Comparison of ENCODE assay signal across 9 mouse cellular contexts in genomic region chr9:40268040-40268747, GRCm38 (mm10). TPM values are rescaled to one million over a fixed set of nuclear protein-coding genes. Genes with fewer than 3 reads are reported as not detected.
DNase-seq lines count a peak whose midpoint lies in the region; ATAC-seq lines count a peak whose summit lies in the region.
"Had no signal": no experiment of that assay in that cellular context is flagged by ENCODE, and none has a peak within 500 bp of the region (broad histone marks: within the 10 kb centered on the region; RNA-seq: fewer than 3 reads in every experiment).

No protein-coding gene starts in this region.

- no peak overlapping the region for H3K27ac ChIP-seq in heart, embryonic 13.5 days (replicated peaks)
- H3K27ac ChIP-seq in midbrain, embryonic 14.5 days (replicated peaks; ENCODE audit: low read depth, low read length) = peak overlapping the region; percentile 26

- no peaks in the 10 kb centered on the region for H3K36me3 ChIP-seq in heart, embryonic 13.5 days
- H3K36me3 ChIP-seq in midbrain, embryonic 14.5 days (ENCODE audit: control insufficient read depth, insufficient read depth, low read length) = no peaks in the 10 kb centered on the region

- peaks cover 39% of the 10 kb centered on the region for H3K27me3 ChIP-seq in heart, embryonic 13.5 days (replicated peaks)
- no peaks in the 10 kb centered on the region for H3K27me3 ChIP-seq in midbrain, embryonic 14.5 days (ENCODE audit: control insufficient read depth, insufficient read depth, low read length)

- H3K4me1 ChIP-seq in heart, embryonic 13.5 days = peaks cover 17% of the 10 kb centered on the region
- H3K4me1 ChIP-seq in midbrain, embryonic 14.5 days (ENCODE audit: control insufficient read depth, insufficient read depth, low read length) = peaks cover 26% of the 10 kb centered on the region

- H3K4me2 ChIP-seq in heart, embryonic 13.5 days = peak overlapping the region; percentile 73
- H3K4me2 ChIP-seq in midbrain, embryonic 14.5 days (ENCODE audit: low read length) = peak overlapping the region; percentile 71

- no peak for ATAC-seq in heart, embryonic 13.5 days (ENCODE audit: extremely low read depth, insufficient number of reproducible peaks, low FRiP score, low TSS enrichment)
- no peak; the same call in 1 of the 2 replicates for ATAC-seq in midbrain, embryonic 14.5 days (ENCODE audit: low FRiP score, low TSS enrichment)

- WGBS in heart, embryonic 13.5 days = 19% methylated on average over 21 of the region's 21 CpGs
- WGBS in midbrain, embryonic 14.5 days = 9% methylated on average over 21 of the region's 21 CpGs

- peak overlapping the region; percentile 45; the same call in 1 of the 2 replicates for H3K4me3 ChIP-seq in heart, embryonic 13.5 days
- H3K4me3 ChIP-seq in midbrain, embryonic 14.5 days (replicated peaks; ENCODE audit: low read depth, low read length) = peak overlapping the region; percentile 58

- no peaks in the 10 kb centered on the region for H3K9me3 ChIP-seq in heart, embryonic 13.5 days
- no peaks in the 10 kb centered on the region for H3K9me3 ChIP-seq in midbrain, embryonic 14.5 days (ENCODE audit: control insufficient read depth, low read length)

- H3K9ac ChIP-seq in heart, embryonic 13.5 days = no peak overlapping the region
- peak overlapping the region; percentile 64 for H3K9ac ChIP-seq in midbrain, embryonic 14.5 days (replicated peaks; ENCODE audit: low read length)

- DNase-seq in heart, adult 18-20 months = no peak
- DNase-seq in brain, adult 2 months (ENCODE audit: low read depth, low spot score) = peak; percentile 59
- DNase-seq in forelimb bud, embryonic 11.5 days (ENCODE audit: low read depth, low spot score) = peak; percentile 9
- peak; percentile 64 for DNase-seq in midbrain, embryonic 14.5 days
- DNase-seq in frontal cortex, postnatal 36 days (ENCODE audit: low spot score in 2 of 2) = no peak
- no peak for DNase-seq in cerebellum, postnatal 36 days
- no peak for DNase-seq in frontal cortex, postnatal 10 days (ENCODE audit: low spot score in 2 of 2)

RNA-seq across cellular contexts. Expression of gene Scn3b, which starts 0.8 kb away (rescaled TPM):
- 0.69 and 1.3 TPM in 2 replicates for polyA plus RNA-seq in heart, embryonic 13.5 days (2015; fragmentation: Nextera tagmentation; extraction: Ambion mirVana)
- total RNA-seq in heart, adult 18-20 months (2021) = 1 to 10 TPM in 1 of 2 experiments, under 1 TPM in 1; 0.79 to 1.6 TPM
- polyA plus RNA-seq in midbrain, embryonic 14.5 days (2014; fragmentation: Nextera tagmentation; extraction: Ambion mirVana) = 142 and 154 TPM in 2 replicates
- total RNA-seq: neutrophil, adult 5-6 weeks had no signal

Comparison
In these comparisons a context has a peak if more than half of its experiments do, and no peak if none do; other contexts are left out.
1. DNase-seq: peak in brain, adult 2 months (single experiment), forelimb bud, embryonic 11.5 days (single experiment) and midbrain, embryonic 14.5 days (single experiment); none in heart, adult 18-20 months (0 of 2), frontal cortex, postnatal 36 days (0 of 2), cerebellum, postnatal 36 days (0 of 2) and frontal cortex, postnatal 10 days (0 of 2).
2. RNA of gene Scn3b, which starts 0.8 kb away (polyA plus RNA-seq): 142 to 154 TPM in midbrain, embryonic 14.5 days; 0.69 to 1.3 TPM in heart, embryonic 13.5 days; every median in the first group is over 10 times any median in the second.